Mouse (Mus musculus) embryonic fibroblast, embryonic 13.5 days (primary cell): ENCODE data around the gene Fxn. TPM values are rescaled to one million over a fixed set of nuclear protein-coding genes. Genes with fewer than 3 reads are reported as not detected.

ENCODE experiments used
- H3K27ac ChIP-seq: 2 replicates; pipeline ENCODE4 v1.5.1; 2012; ENCODE audit warnings: low read length, control low read depth, inconsistent platforms; ENCODE audit not compliant: insufficient read depth
- H3K4me1 ChIP-seq: 2 replicates; pipeline ENCODE4 v1.6.1; 2011; ENCODE audit warnings: low read length; ENCODE audit not compliant: control insufficient read depth, insufficient read depth
- H3K4me3 ChIP-seq: 2 replicates; pipeline ENCODE4 v1.5.1; 2011; ENCODE audit warnings: mild to moderate bottlenecking, control low read depth, low read length; ENCODE audit not compliant: insufficient read depth
- CTCF ChIP-seq: IDR thresholded peaks from 2 replicates; pipeline ENCODE4 v1.5.1; 2011; ENCODE audit warnings: mild to moderate bottlenecking, control low read depth, low read length, moderate library complexity, borderline replicate concordance; ENCODE audit not compliant: insufficient read depth
- POLR2A ChIP-seq: IDR thresholded peaks from 2 replicates; pipeline ENCODE4 v1.6.1; 2011; ENCODE audit warnings: low read depth, mild to moderate bottlenecking, control low read depth, low read length, moderate library complexity
- polyA plus RNA-seq: library from polyadenylated mRNA; stranded (reverse); fragments of >200 nt; gene quantifications from 2 replicates; pipeline ENCODE4 v1.2.4, GENCODE M21; 2011; ENCODE audit warnings: low read depth; ENCODE audit not compliant: missing spikeins, insufficient read length

The Fxn gene
- polyA plus RNA-seq, 1 experiment, result 7.9 TPM

GRCm38 (mm10) chr19:24302198-24302597, 21.8 kb upstream of the Fxn start:
- TF ChIP-seq CTCF, result no peak
- TF ChIP-seq POLR2A, result no peak
- Histone ChIP-seq H3K27ac (no peak overlapping the region), H3K4me1 (no peaks in the 10 kb centered on the region), H3K4me3 (no peak overlapping the region)

- Histone ChIP-seq H3K27ac (no peak overlapping the region), H3K4me1 (no peaks in the 10 kb centered on the region), H3K4me3 (no peak overlapping the region)
- TF ChIP-seq CTCF (no peak), POLR2A (no peak)
Observed at GRCm38 (mm10) chr19:24301768-24302148, 21.4 kb upstream of the Fxn start.

- no peaks in the 10 kb centered on the region for H3K4me1 ChIP-seq
- no peak overlapping the region for H3K27ac ChIP-seq
- TF ChIP-seq CTCF (peak; percentile 78; the same call in 1 of the 2 replicates), POLR2A (no peak)
- peak overlapping the region; percentile 8 for H3K4me3 ChIP-seq
Observed at GRCm38 (mm10) chr19:24300994-24301767, 20.8 kb upstream of the Fxn start.

GRCm38 (mm10) chr19:24293537-24293936, 13.1 kb upstream of the Fxn start:
- TF ChIP-seq POLR2A (no peak), CTCF (no peak)
- no peak overlapping the region for H3K27ac ChIP-seq

GRCm38 (mm10) chr19:24284187-24284586, 3.8 kb upstream of the Fxn start:
- Histone ChIP-seq H3K27ac (no peak overlapping the region), H3K4me1 (no peaks in the 10 kb centered on the region; the same call in 1 of the 2 replicates), H3K4me3 (no peak overlapping the region)
- TF ChIP-seq CTCF, result peak; percentile 42; the same call in 1 of the 2 replicates
- no peak for TF ChIP-seq POLR2A

More at GRCm38 (mm10) chr19:24293537-24293936, 13.1 kb upstream of the Fxn start:
- Histone ChIP-seq H3K4me3 (no peak overlapping the region), H3K4me1 (0 out of 2 replicates have a peak, but pooled peaks cover 2% of the 10 kb centered on the region)

GRCm38 (mm10) chr19:24281288-24281980, 1.0 kb upstream of the Fxn start:
- no peaks in the 10 kb centered on the region; the same call in 1 of the 2 replicates for H3K4me1 ChIP-seq
- no peak overlapping the region for H3K27ac ChIP-seq
- no peak overlapping the region for H3K4me3 ChIP-seq
- no peak for TF ChIP-seq POLR2A
- TF ChIP-seq CTCF, result no peak

- Histone ChIP-seq H3K4me3 (peak overlapping the region; percentile 83), H3K4me1 (no peaks in the 10 kb centered on the region; the same call in 1 of the 2 replicates), H3K27ac (peak overlapping the region; percentile 69; the same call in 1 of the 2 replicates)
- TF ChIP-seq CTCF (peak; percentile 32; the same call in 1 of the 2 replicates), POLR2A (peak; percentile 80)
Observed at GRCm38 (mm10) chr19:24279706-24280600, 452 bp downstream of the Fxn start.

GRCm38 (mm10) chr19:24278859-24279258, 1.5 kb downstream of the Fxn start:
- no peak for TF ChIP-seq CTCF
- no peak for TF ChIP-seq POLR2A
- Histone ChIP-seq H3K4me3 (no peak overlapping the region), H3K4me1 (no peaks in the 10 kb centered on the region; the same call in 1 of the 2 replicates), H3K27ac (no peak overlapping the region)

GRCm38 (mm10) chr19:24274281-24274680, 6.1 kb downstream of the Fxn start:
- Histone ChIP-seq H3K27ac (no peak overlapping the region), H3K4me3 (no peak overlapping the region), H3K4me1 (no peaks in the 10 kb centered on the region; the same call in 1 of the 2 replicates)
- TF ChIP-seq CTCF (no peak), POLR2A (no peak)
